Mouse (Mus musculus): ENCODE measurements around the gene Abcd4. TPM values are rescaled to one million over a fixed set of nuclear protein-coding genes. Genes with fewer than 3 reads are reported as not detected.

Abcd4 gene
- polyA plus RNA-seq (2012; rRNA removed): 23.6 and 24.8 TPM in 2 replicates

GRCm38 (mm10) chr12:84616977-84617630 is at the start of gene Abcd4:
Abcd4 (minus strand) TSS chr12:84617413.
- TF ChIP-seq POLR2A (IDR thresholded peaks at IDR 0.05; ENCODE audit: extremely low read depth, insufficient read depth, low read length): peak; percentile 55; the same call in 1 of the 2 replicates
- 0 out of 2 replicates have a peak, but pooled peaks have one; percentile 15 for TF ChIP-seq CTCF (IDR thresholded peaks at IDR 0.05; ENCODE audit: extremely low read depth, insufficient read depth, low read length)
- no peak within 1 kb of the TSS for H3K27ac ChIP-seq (ENCODE audit: insufficient read depth, low read length)
- peaks cover 3% of the 10 kb centered on the region for H3K4me1 ChIP-seq (ENCODE audit: control insufficient read depth, insufficient read depth, low read length)
- peak within 1 kb of the TSS; percentile 69 for H3K4me3 ChIP-seq (ENCODE audit: insufficient read depth, low read length)

- H3K4me1 ChIP-seq (ENCODE audit: control insufficient read depth, insufficient read depth, low read length): no peaks in the 10 kb centered on the region
- H3K4me3 ChIP-seq (ENCODE audit: insufficient read depth, low read length): no peak overlapping the region
- peak; percentile 97 for TF ChIP-seq CTCF (IDR thresholded peaks at IDR 0.05; ENCODE audit: extremely low read depth, insufficient read depth, low read length)
- TF ChIP-seq POLR2A (IDR thresholded peaks at IDR 0.05; ENCODE audit: extremely low read depth, insufficient read depth, low read length): no peak
- H3K27ac ChIP-seq (ENCODE audit: insufficient read depth, low read length): no peak overlapping the region
Measured at GRCm38 (mm10) chr12:84653912-84654311, 36.7 kb upstream of the Abcd4 start.

- no peaks in the 10 kb centered on the region for H3K4me1 ChIP-seq (ENCODE audit: control insufficient read depth, insufficient read depth, low read length)
- no peak overlapping the region for H3K27ac ChIP-seq (ENCODE audit: insufficient read depth, low read length)
- H3K4me3 ChIP-seq (ENCODE audit: insufficient read depth, low read length): no peak overlapping the region
- TF ChIP-seq CTCF (IDR thresholded peaks at IDR 0.05; ENCODE audit: extremely low read depth, insufficient read depth, low read length): no peak
Measured at GRCm38 (mm10) chr12:84650234-84650633, 33.0 kb upstream of the Abcd4 start.

GRCm38 (mm10) chr12:84640654-84641053 is 23.4 kb upstream of the Abcd4 start, which contains the start of gene Vrtn:
Vrtn (plus strand) TSS chr12:84641019.
- TF ChIP-seq POLR2A (IDR thresholded peaks at IDR 0.05; ENCODE audit: extremely low read depth, insufficient read depth, low read length) (no peak), CTCF (IDR thresholded peaks at IDR 0.05; ENCODE audit: extremely low read depth, insufficient read depth, low read length) (no peak)
- H3K27ac ChIP-seq (ENCODE audit: insufficient read depth, low read length): no peak within 1 kb of the TSS
- H3K4me1 ChIP-seq (ENCODE audit: control insufficient read depth, insufficient read depth, low read length): no peaks in the 10 kb centered on the region
- no peak within 1 kb of the TSS for H3K4me3 ChIP-seq (ENCODE audit: insufficient read depth, low read length)

- no peak overlapping the region for H3K4me3 ChIP-seq (ENCODE audit: insufficient read depth, low read length)
- no peaks in the 10 kb centered on the region for H3K4me1 ChIP-seq (ENCODE audit: control insufficient read depth, insufficient read depth, low read length)
- no peak overlapping the region for H3K27ac ChIP-seq (ENCODE audit: insufficient read depth, low read length)
- TF ChIP-seq POLR2A (IDR thresholded peaks at IDR 0.05; ENCODE audit: extremely low read depth, insufficient read depth, low read length) (no peak), CTCF (IDR thresholded peaks at IDR 0.05; ENCODE audit: extremely low read depth, insufficient read depth, low read length) (no peak)
Measured at GRCm38 (mm10) chr12:84640253-84640652, 23.0 kb upstream of the Abcd4 start.

- no peak for TF ChIP-seq CTCF (IDR thresholded peaks at IDR 0.05; ENCODE audit: extremely low read depth, insufficient read depth, low read length)
- TF ChIP-seq POLR2A (IDR thresholded peaks at IDR 0.05; ENCODE audit: extremely low read depth, insufficient read depth, low read length): no peak
- no peak overlapping the region for H3K27ac ChIP-seq (ENCODE audit: insufficient read depth, low read length)
- no peaks in the 10 kb centered on the region for H3K4me1 ChIP-seq (ENCODE audit: control insufficient read depth, insufficient read depth, low read length)
- no peak overlapping the region for H3K4me3 ChIP-seq (ENCODE audit: insufficient read depth, low read length)
Measured at GRCm38 (mm10) chr12:84631867-84632266, 14.7 kb upstream of the Abcd4 start.

- H3K4me3 ChIP-seq (ENCODE audit: insufficient read depth, low read length): no peak overlapping the region
- no peak for TF ChIP-seq POLR2A (IDR thresholded peaks at IDR 0.05; ENCODE audit: extremely low read depth, insufficient read depth, low read length)
- H3K4me1 ChIP-seq (ENCODE audit: control insufficient read depth, insufficient read depth, low read length): no peaks in the 10 kb centered on the region
- H3K27ac ChIP-seq (ENCODE audit: insufficient read depth, low read length): no peak overlapping the region
Measured at GRCm38 (mm10) chr12:84625116-84625515, 7.9 kb upstream of the Abcd4 start.

GRCm38 (mm10) chr12:84624601-84625000 is 7.4 kb upstream of the Abcd4 start:
- Histone ChIP-seq H3K4me1 (ENCODE audit: control insufficient read depth, insufficient read depth, low read length) (no peaks in the 10 kb centered on the region), H3K27ac (ENCODE audit: insufficient read depth, low read length) (no peak overlapping the region), H3K4me3 (ENCODE audit: insufficient read depth, low read length) (no peak overlapping the region)
- TF ChIP-seq POLR2A (IDR thresholded peaks at IDR 0.05; ENCODE audit: extremely low read depth, insufficient read depth, low read length): no peak
- no peak for TF ChIP-seq CTCF (IDR thresholded peaks at IDR 0.05; ENCODE audit: extremely low read depth, insufficient read depth, low read length)

GRCm38 (mm10) chr12:84620975-84621374 is 3.8 kb upstream of the Abcd4 start:
- no peaks in the 10 kb centered on the region for H3K4me1 ChIP-seq (ENCODE audit: control insufficient read depth, insufficient read depth, low read length)
- TF ChIP-seq CTCF (IDR thresholded peaks at IDR 0.05; ENCODE audit: extremely low read depth, insufficient read depth, low read length): 0 out of 2 replicates have a peak, but pooled peaks have one; percentile 0
- TF ChIP-seq POLR2A (IDR thresholded peaks at IDR 0.05; ENCODE audit: extremely low read depth, insufficient read depth, low read length): no peak
- no peak overlapping the region for H3K27ac ChIP-seq (ENCODE audit: insufficient read depth, low read length)
- H3K4me3 ChIP-seq (ENCODE audit: insufficient read depth, low read length): no peak overlapping the region

GRCm38 (mm10) chr12:84617663-84618062 is 450 bp upstream of the Abcd4 start:
- Histone ChIP-seq H3K4me1 (ENCODE audit: control insufficient read depth, insufficient read depth, low read length) (peaks cover 3% of the 10 kb centered on the region), H3K4me3 (ENCODE audit: insufficient read depth, low read length) (peak overlapping the region; percentile 69), H3K27ac (ENCODE audit: insufficient read depth, low read length) (no peak overlapping the region)
- TF ChIP-seq POLR2A (IDR thresholded peaks at IDR 0.05; ENCODE audit: extremely low read depth, insufficient read depth, low read length) (no peak), CTCF (IDR thresholded peaks at IDR 0.05; ENCODE audit: extremely low read depth, insufficient read depth, low read length) (no peak)

Data from cortical plate, adult 2 months (tissue).